Mouse (Mus musculus): ENCODE results near the gene Eipr1.
A peak's percentile ranks its signal among the peaks of the same experiment; 100 is the strongest.
"Not testable (repeated sequence)": the region's sequence is repeated elsewhere in the genome, so short reads cannot be mapped to it uniquely, and the experiment has no call there.

The Eipr1 gene

GRCm38 (mm10) chr12:28889068-28889674 is 137.6 kb downstream of the Eipr1 start:
- DNase-seq (ENCODE audit: low spot score): peak; percentile 49

GRCm38 (mm10) chr12:28891523-28891922 is 139.9 kb downstream of the Eipr1 start:
- DNase-seq (ENCODE audit: low spot score): no peak

DNA sequence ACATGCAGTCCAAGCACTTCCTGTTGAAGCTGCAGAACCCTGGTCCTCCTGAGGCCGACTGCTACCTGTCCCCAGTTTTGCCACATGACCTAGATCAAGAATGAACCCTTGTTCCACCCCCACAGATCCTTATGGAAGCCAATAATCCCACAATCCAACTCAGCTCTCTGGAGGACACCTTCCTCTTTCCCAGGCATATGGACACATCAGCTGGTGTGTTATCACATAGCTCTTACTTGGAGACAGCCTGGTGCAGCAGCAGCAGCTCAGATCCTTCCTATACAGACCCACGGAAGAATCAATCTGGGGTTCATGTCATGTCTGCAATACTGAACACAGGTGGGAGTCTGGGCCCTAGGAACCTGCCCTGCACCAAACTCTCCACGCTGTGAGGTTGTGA is 145.0 kb downstream of the Eipr1 start:
- DNase-seq (ENCODE audit: low spot score): no peak

- DNase-seq (ENCODE audit: low spot score): no peak
Measured at GRCm38 (mm10) chr12:28898307-28898706, 146.7 kb downstream of the Eipr1 start.

DNA sequence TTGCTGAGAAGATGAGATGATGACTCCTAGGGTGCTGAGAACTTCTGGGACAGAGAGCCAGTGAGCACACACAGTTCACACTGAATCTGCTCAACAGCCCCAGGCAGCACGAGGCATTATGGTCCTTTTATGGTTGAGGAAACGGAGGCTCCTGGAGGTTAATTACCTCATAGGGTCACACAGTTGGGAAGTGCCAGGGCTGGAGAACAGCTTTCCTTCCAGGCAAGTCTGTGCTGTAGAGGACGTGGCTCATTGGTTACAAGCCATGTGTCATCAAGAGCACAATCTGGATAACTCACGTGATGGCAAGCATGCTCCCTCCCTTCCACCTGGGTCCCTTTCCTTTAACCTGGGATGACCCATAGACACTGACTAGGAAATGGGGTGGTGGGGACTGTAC is 148.1 kb downstream of the Eipr1 start:
- no peak for DNase-seq (ENCODE audit: low spot score)

DNA sequence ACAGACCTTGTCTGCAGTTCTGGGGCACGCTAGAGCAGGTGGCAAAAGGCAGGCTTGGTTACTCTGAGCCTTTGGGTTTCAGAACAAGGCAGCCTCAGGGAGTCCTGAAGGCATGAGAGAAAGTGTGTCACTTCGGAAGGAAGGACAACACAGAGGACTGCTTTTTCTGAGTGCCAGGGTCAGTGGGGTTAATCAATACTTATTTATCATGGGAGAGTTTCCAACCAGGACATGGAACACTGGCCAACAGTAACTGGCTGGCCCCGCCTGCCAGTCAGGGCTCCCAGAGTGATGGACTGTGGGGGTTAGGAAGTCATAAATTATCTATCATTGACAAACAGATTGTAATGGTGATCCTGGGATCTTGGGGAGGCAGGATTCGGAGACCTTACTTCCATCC is 148.7 kb downstream of the Eipr1 start:
- no peak for DNase-seq (ENCODE audit: low spot score)

GRCm38 (mm10) chr12:28902132-28902531 is 150.5 kb downstream of the Eipr1 start:
- no peak for DNase-seq (ENCODE audit: low spot score)

DNA sequence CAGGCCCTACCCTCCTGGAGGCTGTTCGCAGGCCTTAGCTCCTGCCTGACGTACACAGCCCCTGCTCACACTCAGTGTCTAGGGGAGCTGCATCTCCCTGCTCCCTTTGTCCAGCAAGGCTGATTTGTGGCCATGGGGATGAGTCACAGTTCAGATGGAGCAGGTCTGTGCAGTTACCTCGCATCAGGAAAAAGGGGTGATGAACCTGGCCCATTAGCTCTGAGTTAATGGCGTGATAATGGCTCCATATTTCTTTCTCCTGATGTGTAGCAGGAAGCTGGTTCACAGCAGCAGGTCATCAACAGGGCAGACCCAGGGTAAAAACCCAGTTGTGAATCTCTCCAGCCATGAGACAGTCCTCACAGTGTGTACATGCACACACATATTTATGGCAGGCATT is 151.5 kb downstream of the Eipr1 start:
- DNase-seq (ENCODE audit: low spot score): no peak

DNA sequence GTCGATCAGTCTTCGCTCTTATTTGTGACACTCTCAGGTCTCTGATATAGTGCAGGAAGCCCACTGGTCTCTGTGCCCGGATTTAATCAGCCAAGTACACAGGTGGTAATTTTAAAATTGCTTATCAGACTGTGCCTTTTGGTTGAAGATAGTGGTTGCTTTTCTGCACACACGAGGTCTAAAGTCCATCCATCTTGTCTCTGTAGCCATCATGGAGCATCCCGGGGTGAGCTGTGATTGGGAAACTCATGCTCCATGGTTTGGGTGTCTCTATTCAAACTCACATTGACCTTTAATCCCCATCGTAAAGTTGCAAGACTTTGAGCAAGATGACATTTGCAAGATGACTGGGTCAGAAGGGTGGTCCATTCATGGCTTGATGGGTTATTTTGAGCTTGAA is 153.9 kb downstream of the Eipr1 start:
- DNase-seq (ENCODE audit: low spot score): no peak

GRCm38 (mm10) chr12:28906016-28906415 is 154.4 kb downstream of the Eipr1 start:
- DNase-seq (ENCODE audit: low spot score): no peak

DNA sequence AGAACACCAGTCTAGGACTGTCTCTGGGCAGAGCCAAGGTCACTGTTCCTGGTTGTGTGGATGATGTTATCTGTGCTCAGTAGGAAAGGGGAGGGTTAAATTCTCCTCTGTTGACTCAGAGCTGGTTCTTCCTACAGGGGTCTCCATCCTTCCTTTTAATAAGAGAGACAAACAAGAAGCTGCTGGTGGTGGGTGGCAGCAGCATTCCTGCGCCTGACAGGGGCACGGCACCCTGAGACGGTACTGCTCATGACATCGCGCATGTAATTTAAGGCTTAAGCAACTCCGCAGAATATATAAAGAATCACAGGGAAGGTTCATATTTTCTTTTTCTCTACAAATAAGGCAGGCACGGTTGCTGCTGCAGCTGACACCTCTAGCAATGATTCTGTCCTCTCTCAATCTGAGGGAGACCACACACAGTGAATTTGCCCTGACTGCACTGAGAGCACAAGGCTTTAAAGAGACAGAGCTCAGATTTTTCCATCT is 155.2 kb downstream of the Eipr1 start:
- peak; percentile 70 for DNase-seq (ENCODE audit: low spot score)

GRCm38 (mm10) chr12:28907814-28908213 is 156.2 kb downstream of the Eipr1 start:
- no peak for DNase-seq (ENCODE audit: low spot score)

- no peak for DNase-seq (ENCODE audit: low spot score)
Measured at GRCm38 (mm10) chr12:28909851-28910250, 158.2 kb downstream of the Eipr1 start.

- no peak for DNase-seq (ENCODE audit: low spot score)
Measured at GRCm38 (mm10) chr12:28910568-28910967, 159.0 kb downstream of the Eipr1 start.

- DNase-seq (ENCODE audit: low spot score): no peak
Measured at GRCm38 (mm10) chr12:28912351-28912936, 160.8 kb downstream of the Eipr1 start.

DNA sequence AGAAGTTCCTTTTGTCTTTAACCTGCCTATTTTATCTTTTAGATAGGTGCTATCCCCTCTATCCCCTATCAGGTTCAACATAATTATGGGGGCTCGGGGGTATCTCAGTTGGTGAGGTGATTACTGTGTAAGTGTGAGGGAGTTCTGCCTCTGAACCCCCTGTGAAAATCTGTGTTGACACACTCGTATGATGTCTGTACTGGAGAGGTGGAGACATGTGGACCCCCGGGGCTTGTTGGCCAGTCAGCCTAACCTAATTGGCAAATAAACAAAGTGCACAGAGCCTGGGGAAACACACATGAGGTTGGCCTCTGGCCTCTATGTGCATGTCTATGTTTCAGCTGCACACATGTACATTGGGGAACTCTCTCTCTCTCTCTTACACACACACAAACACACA is 161.5 kb downstream of the Eipr1 start:
- DNase-seq (ENCODE audit: low spot score): no peak

- DNase-seq (ENCODE audit: low spot score): not testable (repeated sequence)
Measured at GRCm38 (mm10) chr12:28914056-28914455, 162.5 kb downstream of the Eipr1 start.
